Mouse (Mus musculus) limb, embryonic 15.5 days (tissue): ENCODE measurements around the gene Sdhb. TPM values are rescaled to one million over a fixed set of nuclear protein-coding genes. Genes with fewer than 3 reads are reported as not detected.
A peak's percentile ranks its signal among the peaks of the same experiment; 100 is the strongest.

Experiments used
- ATAC-seq: fragments of 200-750 bp; cut with Nextera tagmentation; 2 replicates; pipeline ENCODE4 v1.8.0; 2017; ENCODE audit warnings: low read depth, moderate TSS enrichment; ENCODE audit not compliant: insufficient number of reproducible peaks, low FRiP score, low TSS enrichment
- H3K27ac ChIP-seq: fragments of 300-500 bp; sonication (generic); 2 replicates; pipeline ENCODE4 v1.5.1; 2015; ENCODE audit warnings: moderate library complexity, mild to moderate bottlenecking, inconsistent platforms
- H3K27me3 ChIP-seq: fragments of 300-500 bp; sonication (generic); 2 replicates; pipeline ENCODE4 v1.6.1; 2015; ENCODE audit warnings: inconsistent platforms
- H3K36me3 ChIP-seq: fragments of 300-500 bp; sonication (generic); 2 replicates; pipeline ENCODE4 v1.6.1; 2015; ENCODE audit warnings: inconsistent platforms
- H3K4me1 ChIP-seq: fragments of 300-500 bp; sonication (generic); 2 replicates; pipeline ENCODE4 v1.6.1; 2015; ENCODE audit warnings: inconsistent platforms
- H3K4me2 ChIP-seq: fragments of 300-500 bp; sonication (generic); 2 replicates; pipeline ENCODE4 v1.6.1; 2015; ENCODE audit warnings: mild to moderate bottlenecking, inconsistent platforms
- H3K4me3 ChIP-seq: fragments of 300-500 bp; sonication (generic); 2 replicates; pipeline ENCODE4 v1.5.1; 2015; ENCODE audit warnings: mild to moderate bottlenecking, inconsistent platforms
- H3K9ac ChIP-seq: fragments of 300-500 bp; sonication (generic); 2 replicates; pipeline ENCODE4 v1.6.1; 2015; ENCODE audit warnings: inconsistent platforms
- H3K9me3 ChIP-seq: fragments of 300-500 bp; sonication (generic); 2 replicates; pipeline ENCODE4 v1.6.1; 2016; ENCODE audit warnings: inconsistent platforms
- WGBS: fragments of 180-500 bp; shearing (Covaris S2); methylation state at CpG from one replicate; pipeline ENCODE4 v1.1.7; 2015; 5-methylcytosine and 5-hydroxymethylcytosine counted together
- polyA plus RNA-seq: library from polyadenylated mRNA; unstranded; fragments of >200 nt; fragmentation: Nextera tagmentation; extraction: Ambion mirVana; gene quantifications from 2 replicates; pipeline ENCODE4 v1.2.1, GENCODE M21; 2015

Gene Sdhb
- polyA plus RNA-seq, 1 experiment from 2014 or later, result 333 TPM

DNA sequence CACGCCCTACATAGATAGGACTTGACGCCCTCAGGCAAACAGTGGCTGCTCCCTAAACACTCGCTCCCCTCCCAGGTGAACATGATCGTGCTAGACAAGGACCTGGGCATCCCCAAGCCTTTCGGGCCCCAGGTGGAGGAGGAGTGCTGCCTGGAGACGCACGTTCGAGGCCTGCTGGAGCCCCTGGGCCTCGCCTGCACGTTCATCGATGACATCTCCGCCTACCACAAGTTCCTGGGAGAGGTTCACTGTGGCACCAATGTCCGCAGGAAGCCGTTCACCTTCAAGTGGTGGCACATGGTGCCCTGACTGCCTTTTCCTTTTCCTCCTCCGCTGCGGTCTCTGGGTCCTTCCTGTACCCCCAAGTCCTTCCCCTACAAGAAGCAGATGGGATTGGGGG is 11.4 kb upstream of the Sdhb start:
- Histone ChIP-seq H3K27me3 (no peaks in the 10 kb centered on the region), H3K36me3 (no peaks in the 10 kb centered on the region), H3K4me2 (no peak overlapping the region), H3K4me1 (0 out of 2 replicates have a peak, but pooled peaks cover 2% of the 10 kb centered on the region), H3K4me3 (no peak overlapping the region), H3K9me3 (no peaks in the 10 kb centered on the region), H3K27ac (no peak overlapping the region), H3K9ac (no peak overlapping the region)
- 84% methylated on average over 16 of the region's 16 CpGs for WGBS
- ATAC-seq, result 0 out of 2 replicates have a peak, but pooled peaks have one; percentile 30

DNA sequence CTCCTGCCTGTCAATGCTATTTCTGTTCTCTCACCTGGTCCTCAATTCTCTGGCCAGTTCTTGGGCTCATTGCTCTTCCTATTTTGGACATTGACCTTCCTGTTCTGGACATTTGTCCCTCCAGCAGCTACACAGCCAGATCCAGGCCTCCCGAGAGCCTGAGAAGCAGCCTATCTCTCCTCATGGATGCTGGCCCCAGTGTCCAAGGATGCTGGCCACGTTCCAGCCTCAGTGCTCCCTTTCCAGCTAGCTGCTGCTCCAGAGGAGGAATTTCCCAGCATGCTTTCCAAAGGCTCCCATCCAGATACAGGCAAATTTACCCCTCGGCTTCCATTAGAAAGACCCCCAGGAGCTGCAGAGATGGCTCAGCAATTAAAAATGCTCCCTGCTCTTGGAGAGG is 10.4 kb upstream of the Sdhb start:
- H3K4me2 ChIP-seq, result no peak overlapping the region
- no peak overlapping the region for H3K9ac ChIP-seq
- no peak overlapping the region for H3K27ac ChIP-seq
- 70% methylated on average over 3 of the region's 3 CpGs for WGBS
- 0 out of 2 replicates have a peak, but pooled peaks cover 2% of the 10 kb centered on the region for H3K4me1 ChIP-seq
- H3K9me3 ChIP-seq, result no peaks in the 10 kb centered on the region
- no peak for ATAC-seq
- no peak overlapping the region for H3K4me3 ChIP-seq
- H3K27me3 ChIP-seq, result peaks cover 4% of the 10 kb centered on the region; the same call in 1 of the 2 replicates
- H3K36me3 ChIP-seq, result no peaks in the 10 kb centered on the region

DNA sequence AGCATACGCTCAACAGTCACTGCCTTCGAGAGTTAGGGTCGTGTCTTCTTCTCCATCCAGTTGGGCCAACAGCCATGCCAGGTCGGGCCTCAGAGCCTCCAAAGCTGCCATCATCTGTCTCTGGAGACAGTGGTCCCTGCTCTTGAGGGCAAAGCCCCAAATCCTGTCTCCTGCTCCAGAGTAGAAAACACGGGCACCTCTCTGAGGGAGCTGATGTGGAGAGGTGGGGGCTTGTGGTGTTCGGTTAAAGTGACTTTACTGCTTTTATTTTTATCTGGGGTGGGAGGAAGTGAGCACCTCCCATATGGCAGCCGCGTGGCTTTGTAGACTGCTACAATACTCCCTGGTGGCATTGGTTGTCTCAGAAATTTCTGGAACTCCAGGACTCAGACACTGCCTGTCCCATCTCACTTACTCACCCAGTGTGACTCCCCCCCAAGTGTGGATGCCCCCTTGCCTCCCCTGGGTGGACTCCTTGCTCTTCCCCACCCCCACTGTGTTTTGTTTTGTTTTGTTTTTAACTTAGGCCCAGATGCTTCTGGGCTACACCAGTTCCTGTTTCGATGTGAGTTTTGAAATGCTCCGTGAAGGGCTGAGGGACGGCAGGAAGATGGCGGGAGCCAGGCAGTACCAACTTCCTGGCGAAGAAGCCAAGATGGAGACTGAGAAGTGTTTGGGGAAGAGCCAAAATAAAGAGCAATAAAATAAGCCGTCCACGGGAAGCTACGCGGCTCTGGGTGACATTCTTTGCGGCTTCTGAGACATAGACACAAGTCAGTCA is 9.0 kb upstream of the Sdhb start:
- H3K4me2 ChIP-seq, result no peak overlapping the region
- no peaks in the 10 kb centered on the region for H3K9me3 ChIP-seq
- no peak overlapping the region for H3K27ac ChIP-seq
- no peak for ATAC-seq
- H3K27me3 ChIP-seq, result peaks cover 4% of the 10 kb centered on the region; the same call in 1 of the 2 replicates
- no peaks in the 10 kb centered on the region for H3K36me3 ChIP-seq
- H3K4me3 ChIP-seq, result no peak overlapping the region
- WGBS, result 77% methylated on average over 18 of the region's 18 CpGs
- H3K9ac ChIP-seq, result no peak overlapping the region
- 0 out of 2 replicates have a peak, but pooled peaks cover 2% of the 10 kb centered on the region for H3K4me1 ChIP-seq

DNA sequence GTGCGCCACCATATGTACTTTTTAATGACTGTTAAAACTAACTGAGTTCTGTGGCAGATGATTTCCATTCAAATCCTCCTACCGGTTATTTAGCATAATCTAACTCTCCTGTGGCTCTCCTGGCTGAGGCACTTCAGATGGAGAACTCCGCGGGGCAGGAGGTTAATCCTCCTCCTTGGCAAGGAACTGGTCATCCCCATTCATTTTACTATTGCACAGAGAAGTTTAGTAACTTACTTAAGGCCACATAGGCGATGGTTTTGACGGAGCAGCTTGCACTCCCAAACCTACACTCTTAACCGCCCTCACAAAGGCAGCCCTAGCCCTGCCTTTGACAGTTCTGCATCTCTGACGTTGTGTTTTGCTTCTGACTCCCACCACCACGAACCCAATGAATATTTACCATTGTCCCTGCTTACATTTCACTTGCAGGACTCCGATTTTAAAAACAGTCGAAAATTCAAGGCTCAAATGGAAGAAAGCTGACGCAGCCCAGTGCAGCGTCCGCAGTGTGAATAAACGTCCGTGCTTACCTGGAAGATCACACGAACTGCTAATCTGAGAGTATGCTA is 3.8 kb upstream of the Sdhb start:
- Histone ChIP-seq H3K4me1 (peaks cover 25% of the 10 kb centered on the region), H3K4me2 (peak overlapping the region; percentile 64), H3K27ac (peak overlapping the region; percentile 6; the same call in 1 of the 2 replicates), H3K9ac (peak overlapping the region; percentile 18; the same call in 1 of the 2 replicates), H3K36me3 (no peaks in the 10 kb centered on the region), H3K27me3 (peaks cover 4% of the 10 kb centered on the region; the same call in 1 of the 2 replicates), H3K9me3 (no peaks in the 10 kb centered on the region), H3K4me3 (peak overlapping the region; percentile 42)
- no peak for ATAC-seq
- WGBS, result 7% methylated on average over 17 of the region's 17 CpGs

DNA sequence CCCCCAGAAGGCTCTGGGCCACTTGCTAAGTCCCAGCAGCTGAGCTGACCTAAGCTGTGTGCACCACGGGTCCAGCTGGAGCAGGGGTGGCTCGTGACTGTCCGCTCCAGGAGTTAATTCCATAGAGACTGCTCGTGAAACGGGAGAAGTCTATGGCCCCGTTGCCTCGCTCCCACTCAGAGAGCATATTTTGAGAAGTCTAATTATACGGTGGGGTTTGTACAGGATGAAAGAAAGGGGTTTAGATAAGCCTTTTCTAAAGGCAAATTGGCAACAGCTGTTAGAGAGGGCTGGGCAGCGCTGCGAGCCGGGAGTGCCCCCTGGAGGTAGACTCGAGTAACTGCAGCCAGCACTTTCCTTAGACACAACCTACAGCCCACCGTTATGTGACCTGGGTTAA is 3.3 kb upstream of the Sdhb start:
- peak overlapping the region; percentile 42 for H3K4me3 ChIP-seq
- H3K4me1 ChIP-seq, result peaks cover 30% of the 10 kb centered on the region
- peaks cover 4% of the 10 kb centered on the region; the same call in 1 of the 2 replicates for H3K27me3 ChIP-seq
- H3K9ac ChIP-seq, result peak overlapping the region; percentile 18; the same call in 1 of the 2 replicates
- H3K9me3 ChIP-seq, result no peaks in the 10 kb centered on the region
- peak overlapping the region; percentile 6; the same call in 1 of the 2 replicates for H3K27ac ChIP-seq
- H3K4me2 ChIP-seq, result peak overlapping the region; percentile 64
- H3K36me3 ChIP-seq, result no peaks in the 10 kb centered on the region
- under 1% methylated on average over 13 of the region's 13 CpGs for WGBS
- no peak; the same call in 1 of the 2 replicates for ATAC-seq

DNA sequence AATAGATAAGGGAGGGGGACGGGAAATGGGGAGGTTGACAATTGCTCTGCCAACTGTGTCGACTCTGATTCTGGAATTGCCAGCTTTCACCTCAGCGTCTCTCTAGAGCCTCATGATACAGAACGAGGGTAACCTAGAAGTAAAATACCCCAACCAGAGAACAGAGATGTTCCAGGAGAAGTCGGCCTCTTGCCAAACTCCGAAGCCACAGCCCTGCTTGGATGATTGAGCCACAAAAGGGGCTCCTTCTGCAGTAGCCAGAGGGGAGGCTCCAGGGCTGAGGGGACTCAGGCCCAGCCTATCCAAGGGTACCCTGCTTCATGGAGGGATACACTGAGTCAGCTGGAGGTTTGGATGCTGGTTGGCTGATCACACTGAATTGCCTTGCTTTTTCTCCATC is 2.7 kb upstream of the Sdhb start:
- WGBS, result 55% methylated on average over 6 of the region's 6 CpGs
- Histone ChIP-seq H3K4me3 (no peak overlapping the region), H3K27ac (0 out of 2 replicates have a peak overlapping the region, but pooled peaks have one; percentile 7), H3K9ac (no peak overlapping the region), H3K9me3 (no peaks in the 10 kb centered on the region), H3K36me3 (no peaks in the 10 kb centered on the region), H3K4me1 (peaks cover 35% of the 10 kb centered on the region), H3K27me3 (peaks cover 4% of the 10 kb centered on the region; the same call in 1 of the 2 replicates), H3K4me2 (no peak overlapping the region)
- no peak for ATAC-seq

DNA sequence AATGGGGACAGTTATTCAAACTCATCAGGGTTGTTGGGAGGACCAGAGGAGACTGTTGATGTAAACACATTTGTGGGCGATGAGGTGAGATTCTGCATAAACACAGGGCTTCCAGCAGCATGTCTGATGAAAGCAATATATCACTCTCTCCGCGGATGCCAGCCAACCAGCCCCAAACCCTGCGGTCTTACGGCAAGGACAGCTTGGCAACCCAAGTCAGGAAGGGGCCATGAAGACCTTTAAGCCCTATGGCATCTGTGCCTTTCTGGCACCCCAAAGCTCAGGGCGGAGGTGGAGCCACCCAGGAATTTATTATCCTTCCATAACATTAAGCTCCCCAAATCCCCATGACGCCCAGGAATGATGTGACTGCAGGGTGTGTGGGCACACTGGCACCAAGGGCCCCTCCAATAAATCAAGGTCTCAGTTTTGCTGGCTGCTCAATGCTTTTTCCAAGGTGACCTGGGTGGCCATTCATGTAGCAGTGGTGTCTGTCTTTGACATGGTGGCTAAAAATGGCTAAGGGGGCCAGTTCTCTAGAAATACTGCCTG is 1.8 kb upstream of the Sdhb start:
- no peak for ATAC-seq
- Histone ChIP-seq H3K4me1 (peaks cover 35% of the 10 kb centered on the region), H3K27me3 (peaks cover 4% of the 10 kb centered on the region; the same call in 1 of the 2 replicates), H3K4me3 (no peak overlapping the region), H3K4me2 (no peak overlapping the region), H3K9me3 (no peaks in the 10 kb centered on the region), H3K36me3 (no peaks in the 10 kb centered on the region), H3K9ac (no peak overlapping the region), H3K27ac (no peak overlapping the region)
- WGBS, result 82% methylated on average over 7 of the region's 7 CpGs

DNA sequence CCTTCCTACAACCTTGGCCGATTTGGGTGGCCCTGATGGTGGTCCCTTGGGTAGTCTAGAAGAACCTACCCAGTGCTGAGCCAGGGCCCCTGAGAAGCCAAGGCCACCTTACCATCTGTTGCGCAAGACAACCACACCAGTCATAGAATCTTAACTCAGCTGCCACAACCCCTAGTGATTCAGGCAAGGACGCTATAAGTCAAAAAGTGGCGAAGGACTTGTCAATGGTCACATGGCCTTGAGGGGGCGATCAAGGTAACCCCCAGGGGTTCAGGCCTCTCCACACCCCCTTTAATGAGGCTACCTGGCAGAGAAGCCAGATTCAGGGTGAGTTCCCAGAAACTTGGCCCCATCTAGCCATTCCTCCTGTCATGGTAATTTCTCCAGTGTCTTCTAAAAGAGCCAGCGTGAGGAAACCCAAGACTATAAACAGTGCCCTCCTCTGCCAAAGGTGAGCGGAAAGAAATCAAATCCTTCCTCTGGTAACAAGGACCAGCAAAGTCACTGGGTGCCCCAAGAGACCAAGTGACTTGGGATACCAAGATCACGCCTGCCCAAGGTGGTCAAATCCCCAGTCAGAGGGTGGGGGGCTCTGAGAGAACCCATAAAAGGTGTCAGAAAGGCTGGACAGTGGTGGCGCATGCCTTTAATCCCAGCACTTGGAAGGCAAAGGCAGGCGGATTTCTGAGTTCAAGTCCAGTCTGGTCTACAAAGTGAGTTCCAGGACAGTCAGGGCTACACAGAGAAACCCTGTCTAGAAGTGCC is 1.1 kb upstream of the Sdhb start:
- Histone ChIP-seq H3K4me2 (no peak overlapping the region), H3K9ac (no peak overlapping the region), H3K36me3 (no peaks in the 10 kb centered on the region), H3K9me3 (no peaks in the 10 kb centered on the region), H3K4me3 (peak overlapping the region; percentile 63; the same call in 1 of the 2 replicates), H3K27ac (peak overlapping the region; percentile 85; the same call in 1 of the 2 replicates), H3K27me3 (peaks cover 4% of the 10 kb centered on the region; the same call in 1 of the 2 replicates), H3K4me1 (peaks cover 39% of the 10 kb centered on the region)
- no peak for ATAC-seq
- WGBS, result 77% methylated on average over 10 of the region's 10 CpGs

DNA sequence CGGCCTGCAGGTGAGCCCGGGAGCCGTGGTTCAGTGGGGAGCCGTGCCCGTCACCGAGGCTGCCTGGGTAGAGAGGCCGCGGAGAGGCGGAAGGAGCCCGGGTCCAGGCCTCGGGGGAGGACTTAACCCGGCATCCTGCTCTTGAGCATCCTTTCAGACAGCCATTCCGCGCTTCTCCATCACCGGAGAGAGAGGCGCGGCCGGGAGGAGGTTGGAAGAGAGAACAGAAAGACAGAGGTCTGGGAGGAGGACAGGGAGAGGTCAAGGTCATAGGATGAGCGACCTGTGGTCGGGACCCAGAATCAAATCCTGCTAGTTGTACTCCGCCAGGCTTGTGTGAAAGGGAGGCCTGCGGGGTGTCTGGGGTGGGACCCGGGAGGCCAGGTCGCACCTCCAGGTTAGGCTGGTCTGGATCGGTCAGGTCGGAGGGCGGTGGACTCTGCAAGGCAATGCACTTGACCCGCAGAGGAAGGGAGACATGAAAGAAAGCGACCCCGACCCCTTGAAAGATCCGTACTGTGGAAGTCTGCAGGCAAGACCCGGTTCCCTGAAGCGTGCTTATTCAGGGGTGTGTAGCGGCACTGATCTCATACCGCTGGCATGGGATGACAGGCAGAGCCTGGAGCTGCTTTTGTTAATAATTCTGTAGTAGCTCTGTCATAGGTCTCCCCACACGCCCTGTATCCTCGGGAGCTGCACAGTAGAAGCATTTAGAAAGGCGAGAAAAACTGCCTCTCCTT is 634 bp downstream of the Sdhb start:
- 2% methylated on average over 38 of the region's 38 CpGs for WGBS
- Histone ChIP-seq H3K27ac (peak overlapping the region; percentile 85), H3K36me3 (peaks cover 8% of the 10 kb centered on the region), H3K4me2 (peak overlapping the region; percentile 72), H3K27me3 (no peaks in the 10 kb centered on the region), H3K4me1 (peaks cover 39% of the 10 kb centered on the region), H3K9me3 (no peaks in the 10 kb centered on the region), H3K4me3 (peak overlapping the region; percentile 63), H3K9ac (peak overlapping the region; percentile 66)
- ATAC-seq, result no peak

DNA sequence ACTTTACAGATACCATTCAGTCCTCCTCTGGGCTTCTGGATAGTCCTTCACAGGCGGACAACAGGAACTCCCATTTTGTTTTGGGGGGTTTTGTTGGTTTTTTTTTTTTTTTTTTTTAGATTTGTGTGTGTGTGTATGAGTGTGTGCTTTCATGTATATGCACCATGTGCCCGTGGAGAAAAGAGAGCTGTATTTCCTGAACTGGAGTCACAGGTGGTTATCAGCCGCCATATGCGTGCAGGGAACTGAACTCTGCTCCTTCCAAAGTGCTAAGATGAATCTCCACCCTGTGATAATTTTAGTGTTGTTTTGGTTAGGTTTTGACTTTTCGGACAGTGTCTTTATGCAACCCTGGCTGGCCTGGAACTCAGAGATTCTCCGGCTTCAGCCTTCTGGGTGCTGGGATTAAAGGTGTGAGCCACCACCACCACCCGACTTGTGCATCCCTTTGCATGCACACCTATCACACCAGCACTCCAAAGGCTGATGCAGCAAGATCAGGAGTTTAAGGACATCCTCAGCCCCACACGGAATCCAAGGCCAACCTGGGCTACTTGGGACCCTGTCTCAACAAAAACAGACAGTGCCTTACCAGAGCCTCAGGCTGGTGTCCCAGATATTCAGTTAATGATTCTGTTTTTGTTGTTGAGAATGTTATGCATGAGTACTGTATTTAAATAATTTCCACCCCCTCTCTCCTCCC is 1.4 kb downstream of the Sdhb start:
- 73% methylated on average over 8 of the region's 8 CpGs for WGBS
- H3K27me3 ChIP-seq, result no peaks in the 10 kb centered on the region
- peaks cover 14% of the 10 kb centered on the region for H3K36me3 ChIP-seq
- H3K27ac ChIP-seq, result 0 out of 2 replicates have a peak overlapping the region, but pooled peaks have one; percentile 85
- H3K4me1 ChIP-seq, result peaks cover 37% of the 10 kb centered on the region
- peak overlapping the region; percentile 72 for H3K4me2 ChIP-seq
- H3K9me3 ChIP-seq, result no peaks in the 10 kb centered on the region
- peak overlapping the region; percentile 66 for H3K9ac ChIP-seq
- H3K4me3 ChIP-seq, result peak overlapping the region; percentile 63
- ATAC-seq, result no peak
